Mouse (Mus musculus) spleen, adult 18-20 months (tissue): Measurements from ENCODE around the gene Foxc1.

Experiments used
- DNase-seq, 2 experiments: peaks; one replicate each; pipeline ENCODE4 v3.0.0; 2022; ENCODE audit warnings: mixed read lengths in 2 of 2

The Foxc1 gene

GRCm38 (mm10) chr13:31806428-31806832 is at the start of gene Foxc1:
TSS of gene Foxc1 (plus strand) at chr13:31806633.
- DNase-seq: peak in 1 of 2 experiments; percentile 45

DNA sequence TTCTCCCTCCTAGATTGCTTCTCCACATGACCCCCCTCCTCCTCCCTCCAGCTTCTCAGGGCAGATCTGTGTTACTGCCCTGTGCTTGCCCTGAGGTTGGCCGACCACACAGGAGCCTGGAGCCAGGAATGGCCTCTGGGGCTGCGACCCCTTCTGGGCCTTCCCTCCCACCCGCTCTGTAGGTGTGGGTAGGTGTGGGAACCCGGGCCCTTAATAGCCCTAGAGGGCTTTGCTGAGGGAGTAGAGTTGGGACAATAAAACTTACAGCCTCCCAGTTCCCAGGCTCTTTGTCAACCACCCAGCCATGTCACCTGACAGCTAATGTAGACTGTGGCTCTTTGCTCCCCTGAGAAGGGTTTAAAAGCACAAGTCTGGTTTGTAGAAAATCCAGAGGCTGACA is 46.0 kb upstream of the Foxc1 start:
- no peak for DNase-seq

GRCm38 (mm10) chr13:31761057-31761456 is 45.4 kb upstream of the Foxc1 start:
- DNase-seq: no peak

- no peak for DNase-seq
Measured at GRCm38 (mm10) chr13:31764419-31764818, 42.0 kb upstream of the Foxc1 start.

- DNase-seq: no peak
Measured at GRCm38 (mm10) chr13:31765564-31765963, 40.9 kb upstream of the Foxc1 start.

- no peak for DNase-seq
Measured at GRCm38 (mm10) chr13:31772882-31773281, 33.6 kb upstream of the Foxc1 start.

DNA sequence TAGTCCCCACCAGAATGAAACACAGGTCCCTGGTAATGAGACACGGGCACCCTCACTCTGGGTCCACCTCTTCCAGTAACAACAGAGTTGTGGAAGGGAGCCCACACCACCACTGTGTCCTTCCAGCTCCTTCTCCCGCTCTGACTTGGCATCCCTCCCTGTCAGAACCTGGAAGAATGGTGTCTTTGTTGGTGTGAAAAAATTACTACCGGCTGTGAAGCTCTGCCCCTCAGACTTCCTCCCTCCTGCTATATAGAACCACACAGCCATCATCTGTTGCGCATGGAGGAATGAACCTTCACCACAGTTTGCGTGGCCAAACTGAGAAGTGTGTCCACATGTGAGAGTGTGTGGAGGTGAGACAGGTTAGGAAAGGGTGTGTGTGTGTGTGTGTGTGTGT is 30.7 kb upstream of the Foxc1 start:
- no peak for DNase-seq

DNA sequence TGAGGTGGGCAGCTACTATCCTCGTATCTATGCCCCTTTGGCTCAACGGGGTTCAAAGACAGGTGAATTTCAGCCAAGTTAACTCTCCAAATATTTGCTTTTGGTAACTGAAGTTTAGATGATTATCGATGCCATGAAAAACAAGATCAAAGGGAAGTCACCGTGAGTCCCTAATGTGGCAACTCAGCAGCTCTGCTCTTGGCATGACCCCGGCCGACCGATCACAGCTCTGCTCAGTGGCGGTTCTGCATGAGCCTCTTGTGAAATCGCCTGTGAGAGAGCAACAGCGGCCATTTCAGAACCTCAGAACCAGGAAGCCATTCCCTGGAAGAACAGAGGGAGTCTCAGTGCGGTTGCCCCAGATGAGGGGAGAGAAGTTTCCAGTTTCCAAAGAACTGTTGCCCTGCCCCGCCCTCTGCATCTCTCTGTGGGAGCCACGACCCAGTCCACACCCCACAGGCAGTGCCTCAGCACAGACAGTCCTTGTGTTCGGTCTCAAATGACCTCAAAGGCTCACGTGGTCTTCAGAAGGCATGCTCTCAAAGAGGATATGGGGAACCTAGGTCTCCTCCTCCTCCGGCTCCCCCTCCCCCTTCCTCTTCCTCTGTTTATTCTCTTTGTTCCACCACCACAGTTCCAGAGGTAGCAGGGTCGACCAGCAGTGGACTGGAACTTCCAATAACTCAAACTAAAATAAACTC is 27.0 kb upstream of the Foxc1 start:
- no peak for DNase-seq

DNA sequence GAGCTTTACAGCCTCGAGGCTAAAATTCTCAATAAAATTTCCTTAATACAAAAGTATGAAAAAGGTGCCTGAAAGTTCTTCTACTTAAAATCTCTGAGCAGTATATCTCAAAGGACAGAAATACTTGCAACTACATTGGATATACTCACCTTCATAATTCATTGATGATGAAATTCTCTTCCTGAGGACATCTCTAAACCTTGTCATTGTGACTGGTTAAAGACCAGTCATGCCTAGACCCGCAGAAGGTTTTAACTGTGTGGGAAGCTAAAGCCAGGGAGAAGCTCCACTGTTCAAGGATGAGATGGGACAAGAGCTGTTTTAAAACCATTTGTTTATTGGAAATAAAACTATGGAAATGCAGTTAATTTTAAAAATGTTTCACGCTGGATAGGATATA is 26.1 kb upstream of the Foxc1 start:
- DNase-seq: no peak

- no peak for DNase-seq
Measured at GRCm38 (mm10) chr13:31782063-31782462, 24.4 kb upstream of the Foxc1 start.

DNA sequence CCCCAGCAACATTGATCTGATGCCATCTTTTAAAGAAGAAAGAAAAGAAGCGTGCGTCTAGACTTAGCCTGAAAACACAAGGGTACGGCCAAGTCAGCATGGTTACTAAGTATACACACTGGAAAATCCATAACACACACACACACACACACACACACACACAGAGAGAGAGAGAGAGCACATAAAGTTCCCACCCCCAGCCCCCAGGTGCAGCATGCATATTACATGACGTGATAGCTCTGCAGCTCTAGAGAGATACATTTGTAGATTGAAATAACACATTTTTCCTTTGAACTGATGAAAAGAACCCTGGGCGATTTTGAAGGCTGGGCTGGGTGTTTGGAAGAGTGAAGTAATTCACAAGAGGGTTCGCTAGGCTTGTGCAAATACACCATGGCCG is 21.7 kb upstream of the Foxc1 start:
- no peak for DNase-seq

DNA sequence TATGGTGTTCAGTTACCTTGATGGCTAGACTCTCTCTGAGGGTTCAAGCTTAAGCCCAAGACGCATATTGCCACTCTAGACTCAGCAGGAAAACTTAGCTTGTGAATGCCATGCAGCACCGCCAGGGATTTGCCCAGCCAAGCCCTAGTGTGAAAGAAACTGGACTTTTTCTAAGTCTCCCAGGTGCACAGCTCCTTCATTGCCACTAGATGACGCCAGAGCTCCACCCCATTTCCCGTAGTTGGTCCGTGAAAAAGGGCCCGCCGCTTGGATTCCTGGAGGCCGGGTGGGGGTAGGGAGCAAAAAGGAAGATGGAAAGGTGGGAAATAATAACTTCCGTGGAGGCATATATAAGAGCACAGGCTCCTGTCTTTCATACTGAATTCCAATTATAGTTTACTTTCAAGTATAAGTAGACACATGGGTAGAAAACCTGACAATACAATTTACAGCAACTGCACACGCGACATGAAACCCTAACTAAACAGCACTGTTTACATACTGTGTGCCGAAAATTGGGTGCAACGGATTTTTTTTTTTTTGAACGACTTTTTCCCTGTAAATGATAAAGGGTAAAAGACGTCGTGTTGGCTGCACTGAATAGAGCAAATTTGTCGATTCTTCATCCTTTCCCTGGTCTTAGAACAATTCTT is 13.8 kb upstream of the Foxc1 start:
- no peak for DNase-seq

DNA sequence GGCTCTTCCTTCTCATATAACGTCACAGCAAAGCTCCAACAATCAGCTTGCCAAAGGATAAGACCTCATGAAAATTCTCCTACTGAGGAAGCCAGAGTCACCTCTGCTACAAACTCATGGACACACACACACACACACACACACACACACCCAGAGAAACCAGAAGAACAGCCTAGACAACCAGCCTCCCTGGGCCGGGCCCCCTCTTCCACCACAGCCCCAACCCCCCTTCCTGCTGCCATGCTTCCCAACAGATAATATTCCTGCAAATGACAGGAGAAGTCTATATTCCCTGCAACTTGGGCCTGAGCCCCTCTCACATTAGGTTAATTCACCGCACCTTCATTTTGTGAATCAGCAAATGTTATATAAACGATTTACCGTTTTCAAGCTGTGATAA is 13.3 kb upstream of the Foxc1 start:
- no peak for DNase-seq

- no peak for DNase-seq
Measured at GRCm38 (mm10) chr13:31797346-31797745, 9.1 kb upstream of the Foxc1 start.

DNA sequence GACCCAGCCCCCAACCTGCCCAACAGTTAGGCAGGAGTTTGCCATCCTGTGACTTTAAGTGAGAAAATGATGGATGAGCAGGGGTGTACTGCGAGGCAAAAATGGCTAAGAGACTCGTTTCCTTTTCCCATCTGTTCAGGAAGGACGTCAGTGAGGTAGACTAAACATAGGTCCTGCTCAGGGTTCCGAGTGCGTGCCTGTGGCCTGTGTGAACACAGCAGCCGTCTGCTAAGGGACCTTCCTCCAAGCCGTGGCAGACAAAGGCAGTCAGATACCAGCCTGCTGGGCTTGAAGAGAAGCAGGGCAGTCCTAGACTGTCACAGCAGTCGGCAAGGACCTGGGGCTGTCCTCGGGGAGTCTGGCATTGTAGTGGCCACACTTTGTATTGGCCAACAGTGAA is 8.4 kb upstream of the Foxc1 start:
- no peak for DNase-seq

DNA sequence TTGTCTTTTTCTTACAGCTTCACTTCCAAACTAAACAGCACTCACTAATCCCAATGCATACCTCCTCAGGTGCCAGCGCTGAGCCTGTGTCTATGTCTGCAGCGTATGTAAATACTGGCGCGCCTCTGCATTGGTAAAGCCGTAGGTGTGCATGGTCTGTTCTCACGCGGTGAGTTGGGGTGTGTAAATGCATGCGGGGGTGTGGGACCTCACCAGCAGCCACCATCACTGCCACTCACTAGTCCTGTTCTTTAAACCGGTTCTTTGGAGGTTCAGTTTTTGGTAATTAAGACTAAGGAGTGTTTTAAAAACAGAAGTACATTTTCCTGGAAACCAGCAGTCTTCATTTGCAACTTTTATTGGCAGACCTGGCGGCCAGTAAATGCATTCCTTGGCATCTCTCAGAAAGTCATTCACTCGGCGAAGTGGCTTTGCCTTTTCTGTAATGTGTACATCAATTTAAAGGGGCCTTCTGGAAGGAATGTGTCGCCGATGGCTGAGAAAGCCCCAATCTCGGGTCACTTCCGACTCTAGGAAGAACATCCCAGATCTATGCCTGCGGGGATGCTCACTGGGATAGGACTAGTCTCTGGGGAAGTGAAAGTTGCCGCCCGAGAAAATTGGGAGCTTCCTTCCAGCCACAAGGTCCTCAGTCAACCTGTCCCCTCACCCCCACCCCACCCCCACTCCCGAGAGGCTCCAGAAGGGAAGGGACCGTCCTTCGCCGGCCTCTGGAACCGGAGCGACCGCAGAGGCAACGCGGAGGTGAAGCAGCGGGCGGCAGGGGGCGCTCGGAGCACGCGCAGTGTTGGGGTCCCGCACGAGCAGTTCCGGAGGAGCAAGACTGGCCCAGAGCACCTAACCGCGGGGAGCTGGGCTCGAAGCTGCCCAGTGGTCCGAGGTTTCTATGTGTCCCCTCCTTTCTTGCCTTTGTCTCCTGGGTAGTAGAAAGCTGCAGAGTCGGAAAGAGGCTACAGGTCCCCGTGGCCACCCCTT is 5.6 kb upstream of the Foxc1 start:
- DNase-seq: peak; percentile 55 to 84

- DNase-seq: no peak
Measured at GRCm38 (mm10) chr13:31801703-31802305, 4.6 kb upstream of the Foxc1 start.

DNA sequence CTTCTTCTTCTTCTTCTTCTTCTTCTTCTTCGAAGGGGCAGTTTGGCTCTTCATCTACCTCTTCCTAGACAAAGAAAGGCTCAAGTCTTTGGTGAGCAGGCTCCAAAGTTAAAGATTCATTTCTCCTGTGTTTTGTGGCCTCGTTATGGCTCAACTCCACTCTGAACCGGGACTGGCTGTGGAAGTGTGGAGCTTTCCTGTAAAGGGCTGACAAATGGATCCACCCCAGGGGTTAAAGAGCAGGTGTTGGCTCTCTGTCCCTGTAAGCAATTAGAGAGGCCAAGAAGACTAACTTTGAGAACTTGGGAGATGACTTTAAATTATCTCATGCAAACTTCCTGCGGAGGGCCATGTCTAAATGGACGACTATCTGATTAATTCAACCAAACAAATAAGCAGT is 4.0 kb upstream of the Foxc1 start:
- DNase-seq: no peak

DNA sequence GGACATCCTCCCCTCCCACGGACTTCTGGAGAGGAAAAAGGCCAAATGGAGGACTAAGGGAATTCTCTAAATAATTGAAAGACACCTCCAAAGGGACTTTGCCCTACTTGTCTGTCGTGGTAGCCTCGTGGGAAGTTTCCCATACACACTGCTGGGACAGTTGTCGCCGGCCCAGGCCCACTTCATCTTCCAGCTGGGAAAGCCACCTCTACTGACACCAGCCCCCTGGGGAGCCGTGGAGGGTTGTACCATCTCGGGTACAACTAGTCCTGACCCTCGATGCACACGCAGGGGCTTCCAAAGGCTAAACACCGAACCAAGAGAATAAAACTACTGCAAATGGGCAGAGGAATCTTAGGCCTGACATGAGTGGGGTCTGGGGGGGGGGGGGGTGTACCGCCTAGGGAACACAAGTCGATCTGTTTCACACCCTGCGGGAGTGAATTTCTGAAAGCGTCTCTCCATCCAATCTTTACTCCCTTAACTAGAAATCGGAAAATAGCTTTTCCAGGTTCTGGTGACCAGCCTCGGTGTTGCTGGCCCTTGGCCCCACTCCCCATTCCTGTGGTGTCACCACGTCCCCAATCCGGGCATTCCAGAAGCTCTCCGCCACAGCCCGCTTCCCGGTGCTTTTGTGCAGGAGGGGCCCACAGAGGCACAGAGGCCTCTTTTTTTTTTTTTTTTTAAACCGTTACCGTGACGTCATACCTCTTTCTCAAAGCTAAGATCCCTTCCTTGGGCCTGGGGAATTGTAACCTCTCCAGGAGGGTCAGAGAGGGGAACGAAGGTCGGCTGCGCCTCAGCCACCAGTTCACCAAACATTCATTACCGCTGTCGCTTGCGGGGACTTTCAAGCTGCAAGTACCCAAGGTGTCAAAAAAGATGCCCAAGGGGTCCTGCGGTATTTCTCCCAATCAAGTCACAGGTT is 3.0 kb upstream of the Foxc1 start:
- DNase-seq: no peak

DNA sequence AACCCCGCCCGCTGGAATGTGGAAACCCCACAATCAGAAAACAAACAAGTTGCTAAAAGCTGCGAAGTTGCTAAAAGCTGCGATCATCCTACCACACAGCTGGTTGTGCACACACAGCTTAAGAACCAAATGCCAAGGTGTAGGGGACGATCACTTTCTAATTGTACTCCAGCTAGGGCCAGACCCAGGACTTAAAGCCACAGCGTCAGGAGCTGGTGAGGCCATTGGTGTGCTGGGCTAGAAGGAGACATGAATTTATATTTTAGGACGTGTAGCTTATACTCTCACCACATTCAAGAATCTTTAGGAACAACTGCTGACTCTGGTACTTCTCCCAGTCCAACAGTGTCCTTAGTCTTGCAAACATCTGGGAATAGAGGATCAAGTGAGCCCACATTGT is 1.9 kb upstream of the Foxc1 start:
- DNase-seq: no peak

DNA sequence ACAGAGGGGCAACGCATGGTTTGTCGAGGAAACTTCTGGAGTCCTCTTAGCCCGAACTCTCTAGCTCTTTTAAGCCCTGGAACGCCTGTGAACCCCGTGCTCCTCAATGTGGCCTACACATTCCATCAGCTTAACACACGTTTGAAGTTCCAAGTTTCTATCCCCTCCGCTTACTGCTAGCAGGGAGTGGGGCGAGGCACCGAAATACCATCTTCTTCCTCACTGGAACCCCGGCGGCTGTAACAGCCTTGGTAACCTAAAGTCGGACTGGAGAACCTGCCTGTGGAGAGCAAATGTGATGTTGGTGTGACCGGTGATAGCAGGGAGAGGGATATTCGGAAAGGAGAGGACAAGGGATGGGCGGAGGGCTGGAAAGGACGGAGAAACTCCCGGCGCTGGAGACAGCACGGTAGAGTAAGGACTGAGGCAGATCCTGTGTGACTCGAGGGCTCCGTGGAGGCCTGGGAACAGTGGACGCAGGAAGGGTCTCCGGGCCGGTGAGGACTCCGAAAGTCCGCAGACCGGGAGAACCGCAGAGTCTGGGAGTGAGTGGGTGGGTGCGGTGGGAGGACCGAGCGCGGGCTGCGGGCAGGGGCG is 504 bp upstream of the Foxc1 start:
- DNase-seq: no peak
